Mouse (Mus musculus) lung, adult 18-20 months (tissue): ENCODE data around the gene Smcp.

ENCODE experiments used
- DNase-seq, 2 experiments: peaks; one replicate each; pipeline ENCODE4 v3.0.0; 2022; ENCODE audit warnings: mixed read lengths in 2 of 2

Gene Smcp

GRCm38 (mm10) chr3:92588858-92589257 lies at the start of gene Smcp:
TSS of gene Smcp (minus strand) at chr3:92588997.
- no peak for DNase-seq

DNA sequence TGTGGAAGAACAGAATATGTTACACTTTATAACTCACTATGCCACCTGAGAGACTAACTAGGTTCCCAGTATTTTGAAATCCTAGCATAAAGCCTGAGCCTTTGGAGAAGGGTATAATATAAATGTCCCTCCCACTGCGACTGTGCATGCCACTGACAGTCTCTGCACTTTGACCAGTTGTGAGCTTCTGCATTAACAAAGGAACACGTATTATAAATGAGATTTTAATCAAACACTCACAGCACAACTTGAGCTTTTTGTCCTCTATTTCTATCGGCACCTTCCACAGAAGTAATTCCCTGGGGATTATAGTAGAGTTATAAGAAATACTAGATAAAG lies 49.8 kb upstream of the Smcp start:
- DNase-seq, result no peak

- no peak for DNase-seq
Observed at GRCm38 (mm10) chr3:92637745-92638652, 49.2 kb upstream of the Smcp start.

- no peak for DNase-seq
Observed at GRCm38 (mm10) chr3:92621560-92621959, 32.8 kb upstream of the Smcp start, which contains the start of gene Lce6a. TSS of gene Lce6a (minus strand) at chr3:92621660.

GRCm38 (mm10) chr3:92609804-92610203 lies 21.0 kb upstream of the Smcp start:
- no peak for DNase-seq

DNA sequence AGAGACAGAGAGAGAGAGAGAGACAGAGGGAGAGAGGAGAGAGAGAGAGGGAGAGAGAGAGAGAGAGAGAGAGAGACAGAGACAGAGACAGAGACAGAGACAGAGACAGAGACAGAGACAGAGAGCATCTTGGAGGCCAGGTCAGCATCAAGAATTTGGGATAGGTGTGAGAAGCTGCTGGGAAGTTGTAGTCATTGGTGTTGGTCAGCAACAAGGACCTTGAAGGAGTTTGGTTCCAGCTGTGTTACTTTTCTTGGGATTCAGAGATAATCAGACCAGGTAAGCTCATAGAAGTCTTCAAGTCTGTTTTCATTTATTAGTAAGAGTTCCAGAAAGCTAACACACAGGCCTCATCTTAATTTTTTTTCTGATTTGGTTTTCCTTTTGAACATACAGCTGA lies 18.6 kb upstream of the Smcp start, which contains the start of gene 2210017I01Rik:
Gene 2210017I01Rik (minus strand): TSS at position 101 of the 400 bp plus-strand sequence.
- DNase-seq, result no peak

- no peak for DNase-seq
Observed at GRCm38 (mm10) chr3:92602169-92602568, 13.4 kb upstream of the Smcp start.

DNA sequence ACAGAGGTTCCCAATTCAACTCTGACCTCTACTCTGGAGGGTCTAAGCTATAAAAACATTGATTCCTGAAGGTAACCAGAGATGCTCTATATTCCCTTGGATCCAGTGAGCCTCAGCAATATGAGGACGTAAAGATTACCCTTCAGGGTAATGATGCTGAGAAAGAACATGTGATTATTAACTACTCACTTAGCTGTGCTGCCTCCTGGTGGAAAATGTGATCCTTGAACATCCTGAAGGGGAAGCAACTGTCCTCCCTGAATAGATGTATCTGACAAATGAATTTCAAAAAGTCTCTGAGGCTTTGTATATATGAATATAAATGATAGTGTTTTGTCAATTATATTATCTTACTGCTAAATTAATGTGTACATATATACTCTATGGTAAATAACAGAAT lies 11.7 kb upstream of the Smcp start:
- DNase-seq, result no peak

DNA sequence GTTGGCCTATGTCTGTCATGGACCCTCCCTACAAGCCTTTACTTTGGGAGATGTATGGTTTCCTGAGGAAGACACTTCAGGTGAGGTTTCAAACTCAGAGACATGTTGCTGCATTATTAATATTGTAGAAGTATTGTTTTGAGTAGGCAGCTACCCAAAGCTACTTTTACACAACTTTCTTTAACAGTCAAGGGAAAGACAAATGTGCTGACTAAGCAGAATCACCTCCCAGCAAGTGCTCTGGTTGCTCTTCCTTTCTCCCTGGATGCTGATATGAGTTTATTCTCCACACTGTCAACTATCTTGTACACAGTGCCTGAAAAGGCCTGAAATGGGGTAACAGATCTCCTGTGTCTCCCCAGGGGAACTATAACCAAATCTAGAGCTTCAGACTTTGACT lies 11.2 kb upstream of the Smcp start:
- DNase-seq, result no peak

DNA sequence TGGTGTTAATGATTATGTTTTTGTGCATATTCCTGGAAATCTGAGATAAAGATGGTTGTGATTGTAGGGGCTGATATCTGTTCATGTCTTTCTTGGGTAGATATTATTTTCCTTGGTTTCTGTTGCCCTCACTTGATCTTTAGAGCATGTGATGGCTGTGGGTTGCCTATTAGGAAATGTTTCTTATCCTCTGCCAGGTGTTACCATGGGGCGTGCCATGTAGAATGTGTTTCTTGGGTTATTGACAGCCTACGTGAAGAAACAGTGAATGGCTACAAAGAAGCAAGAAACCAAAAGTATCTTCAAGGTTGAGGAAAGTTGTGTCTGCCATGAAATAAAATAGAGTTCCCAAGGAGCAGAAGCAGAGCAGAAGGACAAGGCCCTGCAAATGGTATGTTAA lies 9.6 kb upstream of the Smcp start:
- DNase-seq, result no peak

- no peak for DNase-seq
Observed at GRCm38 (mm10) chr3:92587190-92587589, 1.6 kb downstream of the Smcp start.

DNA sequence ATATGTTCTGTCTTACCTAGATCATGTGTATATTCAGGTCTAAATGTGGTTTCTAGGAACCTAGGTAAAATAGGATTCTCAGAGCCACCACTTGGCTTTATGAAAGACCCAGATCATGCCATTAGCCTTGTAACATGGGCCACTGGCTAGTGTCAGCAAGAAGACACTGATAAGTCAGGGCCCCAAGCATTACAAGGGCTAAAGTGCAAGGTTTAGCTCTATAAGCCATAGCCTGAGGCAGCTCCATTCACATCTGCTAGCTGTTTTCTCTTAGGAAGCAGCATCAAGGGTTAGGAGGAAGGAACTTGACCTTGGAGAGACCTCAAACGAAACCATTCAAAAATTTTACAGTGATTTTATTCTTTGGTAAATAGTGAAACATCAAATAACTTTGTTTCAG lies 3.7 kb downstream of the Smcp start:
- no peak for DNase-seq

- DNase-seq, result no peak
Observed at GRCm38 (mm10) chr3:92583164-92583826, 5.5 kb downstream of the Smcp start.

DNA sequence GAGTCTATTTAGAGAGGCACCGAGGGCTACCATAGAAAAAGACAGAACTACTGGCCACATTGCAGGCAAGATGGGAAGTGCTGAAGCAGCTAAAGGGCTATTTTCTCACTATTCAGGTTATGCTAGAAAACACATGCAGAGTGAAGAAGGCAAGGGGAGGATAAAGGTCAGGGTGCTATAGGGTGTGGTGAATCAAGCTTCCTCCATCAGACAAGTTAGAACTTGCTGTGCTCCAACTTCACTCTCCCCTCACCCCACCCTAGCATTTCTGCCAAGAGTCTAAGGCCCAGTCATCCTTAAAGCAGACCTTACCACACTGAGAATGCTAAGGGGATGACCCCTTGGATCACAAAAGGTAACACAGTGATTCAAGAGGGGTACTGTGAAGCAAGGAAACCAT lies 9.3 kb downstream of the Smcp start:
- no peak for DNase-seq

GRCm38 (mm10) chr3:92578652-92579413 lies 10.0 kb downstream of the Smcp start:
- no peak for DNase-seq

DNA sequence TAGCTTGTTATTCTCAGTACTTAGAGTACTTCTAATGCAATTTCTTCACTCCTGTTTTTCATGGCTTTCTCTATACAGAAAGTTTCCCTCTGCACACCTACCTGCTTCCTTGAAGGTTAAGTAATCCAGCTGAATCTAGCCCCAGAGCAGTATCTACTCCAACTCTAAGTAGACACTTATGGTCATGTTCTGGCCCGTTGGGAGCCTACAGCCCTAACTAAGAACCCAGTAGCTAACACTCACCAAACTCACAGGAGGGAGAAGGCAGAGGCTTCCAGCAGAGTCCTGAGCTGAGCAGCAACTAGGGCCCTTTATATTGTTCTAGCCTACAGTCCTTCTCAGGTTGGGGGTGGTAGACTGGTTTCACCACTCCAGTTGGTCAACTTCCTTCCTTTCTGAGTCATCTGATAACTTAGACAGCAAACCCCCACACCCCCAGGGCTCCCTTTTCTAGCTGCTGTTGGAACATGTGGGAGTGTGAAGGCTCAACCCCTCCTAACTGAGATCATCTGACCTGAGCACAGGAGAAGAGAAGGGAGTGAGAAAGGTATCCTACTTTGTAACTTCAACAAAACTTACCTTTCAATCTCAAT lies 15.3 kb downstream of the Smcp start, which contains the start of gene Ivl:
Gene Ivl (minus strand): TSS at position 287 of the 593 bp plus-strand sequence.
- DNase-seq, result no peak

- DNase-seq, result no peak
Observed at GRCm38 (mm10) chr3:92572514-92573155, 16.2 kb downstream of the Smcp start.

- peak; percentile 61 to 72 for DNase-seq
Observed at GRCm38 (mm10) chr3:92568752-92569151, 20.0 kb downstream of the Smcp start.

DNA sequence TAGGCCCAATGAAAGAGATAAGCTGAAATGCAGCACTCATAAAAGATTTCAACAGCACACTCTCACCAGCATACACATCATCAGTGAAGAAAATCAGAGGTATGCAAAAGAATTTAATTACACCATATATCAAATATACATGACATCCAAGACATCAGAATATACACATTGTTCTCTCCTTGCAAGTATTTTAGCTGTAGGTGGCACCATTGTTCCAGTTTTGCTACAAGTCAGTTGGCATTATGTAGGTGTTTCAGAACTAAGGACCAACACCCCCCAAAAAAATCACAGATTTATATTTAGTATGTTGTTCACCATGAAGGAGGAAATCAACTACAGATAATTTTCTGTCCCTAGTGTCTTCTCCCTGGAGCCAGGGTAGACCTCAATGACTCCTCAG lies 23.4 kb downstream of the Smcp start:
- DNase-seq, result no peak

DNA sequence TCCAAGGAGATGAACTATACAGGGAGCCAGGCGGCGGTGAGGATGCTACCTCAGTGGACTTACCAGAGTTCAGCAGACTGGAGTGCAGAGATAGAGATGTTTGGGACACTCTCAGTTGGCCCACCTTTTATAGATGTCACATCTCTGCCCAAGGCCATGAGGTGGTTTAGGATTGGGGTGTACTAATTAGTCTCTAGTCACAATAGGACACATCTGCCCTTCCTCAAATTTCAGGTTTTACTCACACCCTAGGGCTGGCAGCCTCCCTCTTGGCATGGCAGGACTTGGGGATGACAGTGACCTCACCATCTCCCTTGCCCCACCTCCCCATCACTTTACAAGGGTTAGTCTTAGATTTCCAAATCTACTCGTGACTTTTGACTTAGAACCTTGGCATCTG lies 54.4 kb downstream of the Smcp start, which contains the start of gene 2310046K23Rik:
Gene 2310046K23Rik (minus strand): TSS at position 101 of the 400 bp plus-strand sequence.
- no peak for DNase-seq
